Mouse (Mus musculus) lung, adult 2 months (tissue): ENCODE measurements around the gene Sox5.

Source experiments
- CTCF ChIP-seq: fragments of 200-500 bp; IDR thresholded peaks from 2 replicates; pipeline ENCODE4 v1.5.1; 2011; ENCODE audit warnings: mild to moderate bottlenecking, low read length, control low read depth; ENCODE audit not compliant: insufficient read depth
- POLR2A ChIP-seq: fragments of 200-500 bp; IDR thresholded peaks from 2 replicates; pipeline ENCODE4 v1.6.1; 2011; ENCODE audit warnings: low read depth, mild to moderate bottlenecking, control low read depth, low read length, borderline replicate concordance; ENCODE audit errors: extremely low read depth

DNA sequence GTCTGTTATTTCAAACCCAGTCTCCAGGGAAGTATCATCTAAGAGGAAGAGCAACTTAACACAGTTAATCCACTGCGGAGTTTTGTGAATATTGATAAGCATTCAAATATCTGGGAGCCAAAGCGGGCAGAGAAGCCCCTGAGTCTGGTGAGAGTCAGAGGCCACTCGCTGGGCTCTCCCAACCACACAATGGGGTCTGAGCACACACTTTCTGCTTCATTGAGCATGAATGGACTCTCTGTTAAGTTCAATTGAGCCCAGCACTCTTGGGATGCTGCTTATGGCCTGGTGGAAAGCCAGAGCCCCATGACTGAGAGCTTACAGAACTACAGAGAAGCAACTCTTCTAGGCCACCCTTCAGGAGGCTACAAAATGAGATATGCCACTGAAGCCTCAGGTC lies 221.6 kb downstream of the Sox5 start:
- TF ChIP-seq CTCF (no peak), POLR2A (no peak)
